Mouse (Mus musculus): ENCODE results near the gene Tbc1d2b.

The Tbc1d2b gene

DNA sequence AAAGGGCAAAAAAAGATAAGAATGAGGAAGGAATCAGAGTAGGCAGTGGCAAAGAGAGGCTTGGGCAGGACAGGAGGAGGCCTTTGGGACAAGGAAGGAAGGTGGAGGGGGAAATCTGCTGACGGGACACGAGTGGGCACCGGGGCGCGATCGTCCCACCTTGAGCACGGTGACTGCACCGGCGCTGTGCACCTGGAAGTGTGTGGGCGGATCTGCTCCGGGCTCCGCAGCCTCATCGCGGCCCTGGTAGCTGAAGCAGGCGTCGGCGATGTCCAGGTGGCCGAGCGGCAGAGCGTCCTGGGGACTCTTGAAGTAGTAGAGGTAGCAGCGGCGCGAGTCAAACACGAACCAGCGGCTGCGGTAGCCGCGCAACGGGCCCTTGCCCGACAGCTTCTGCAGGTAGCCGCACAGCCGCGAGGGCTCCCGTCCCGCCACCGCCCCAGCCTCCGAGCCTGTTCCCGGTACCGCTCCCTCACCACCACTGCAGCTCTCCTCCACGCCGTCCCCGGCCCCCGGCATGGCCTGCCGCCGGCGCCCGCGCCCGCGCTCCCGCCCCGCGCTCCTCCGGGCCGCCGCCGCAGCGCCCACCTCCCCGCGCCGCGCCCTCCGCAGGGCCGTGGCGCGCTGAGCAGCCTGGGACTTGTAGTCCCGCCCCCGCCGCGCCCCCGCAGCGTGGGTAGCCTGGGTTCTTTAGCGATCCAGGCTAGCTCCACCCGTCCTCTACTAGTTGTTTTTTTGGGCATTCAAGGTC lies at the start of gene Tbc1d2b:
TSS of gene Tbc1d2b (minus strand) at position 612 of the 751 bp plus-strand sequence.
- DNase-seq (ENCODE audit: low spot score in 2 of 2), result peak; percentile 65 to 76

DNA sequence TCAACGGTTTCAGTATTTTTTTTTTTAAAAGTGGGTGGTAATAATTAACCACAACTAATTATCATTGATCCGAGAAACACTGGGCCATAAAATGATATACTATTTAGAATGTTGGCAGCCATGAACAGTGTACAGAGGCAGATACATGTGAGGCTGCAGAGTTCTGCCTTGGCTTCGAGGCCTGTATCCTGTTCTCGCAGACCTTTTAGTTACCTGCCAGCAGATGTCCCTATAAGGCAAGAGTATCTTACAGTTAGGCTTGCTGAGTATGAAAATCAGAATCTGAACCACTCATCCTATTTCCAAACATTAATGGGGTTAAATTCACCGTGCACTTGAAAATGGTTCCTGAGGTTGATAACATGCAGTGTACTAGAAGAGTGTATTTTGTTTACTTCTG lies 45.7 kb upstream of the Tbc1d2b start:
- no peak for DNase-seq (ENCODE audit: low spot score in 2 of 2)

- no peak for DNase-seq (ENCODE audit: low spot score in 2 of 2)
Measured at GRCm38 (mm10) chr9:90315662-90316061, 45.1 kb upstream of the Tbc1d2b start.

DNA sequence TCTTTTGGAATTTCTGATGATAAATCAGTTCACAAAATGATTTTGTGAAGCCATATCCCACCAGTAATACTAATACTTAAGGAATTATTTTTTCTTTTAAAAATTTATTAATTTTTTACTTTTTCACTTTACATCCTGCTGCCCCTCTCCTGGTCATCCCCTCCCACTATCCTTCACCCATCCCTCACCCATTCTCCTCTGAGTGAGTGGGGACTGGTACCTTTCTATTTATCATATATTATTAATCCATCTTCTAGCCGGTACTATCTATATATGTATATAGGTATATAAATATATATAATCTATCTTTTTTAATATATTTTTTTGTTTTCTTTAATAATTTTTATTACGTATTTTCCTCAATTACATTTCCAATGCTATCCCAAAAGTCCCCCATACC lies 33.6 kb upstream of the Tbc1d2b start:
- DNase-seq (ENCODE audit: low spot score in 2 of 2), result no peak

DNA sequence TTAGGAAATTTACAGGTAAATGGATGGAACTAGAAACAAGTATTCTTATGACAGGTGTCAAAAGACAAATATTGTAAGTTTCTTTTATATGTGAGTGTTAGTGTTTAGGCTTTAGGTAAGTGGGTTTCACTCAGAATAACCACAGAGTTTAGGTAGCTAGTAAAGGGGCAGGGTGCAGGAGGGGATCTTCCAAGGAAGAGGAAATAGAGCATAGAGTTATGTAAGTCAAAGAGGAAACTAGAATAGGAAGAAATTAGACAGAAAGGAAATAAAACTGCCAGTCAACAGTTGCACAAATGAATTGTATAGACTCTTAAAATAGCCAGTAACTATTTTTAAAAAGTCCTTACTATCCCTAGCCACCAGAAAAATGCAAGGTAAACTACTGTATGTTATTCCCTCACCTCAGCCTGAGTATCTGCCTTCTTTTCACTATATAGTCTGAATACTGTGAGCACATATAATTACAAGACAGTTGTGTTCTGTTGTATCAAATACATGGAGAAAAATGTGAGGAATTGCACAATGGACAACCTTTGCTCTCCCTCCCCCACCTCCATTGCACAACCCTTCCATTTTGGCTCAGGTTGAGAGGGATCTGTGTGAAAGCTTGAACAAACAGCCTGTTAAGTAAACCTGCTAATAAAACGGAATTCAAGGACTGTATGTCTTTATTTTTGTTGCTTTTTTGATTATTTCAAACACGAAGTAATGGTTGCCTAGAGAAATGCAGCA lies 32.7 kb upstream of the Tbc1d2b start:
- peak in 1 of 2 experiments; percentile 39 for DNase-seq (ENCODE audit: low spot score in 2 of 2)

- no peak for DNase-seq (ENCODE audit: low spot score in 2 of 2)
Measured at GRCm38 (mm10) chr9:90302670-90303069, 32.1 kb upstream of the Tbc1d2b start.

DNA sequence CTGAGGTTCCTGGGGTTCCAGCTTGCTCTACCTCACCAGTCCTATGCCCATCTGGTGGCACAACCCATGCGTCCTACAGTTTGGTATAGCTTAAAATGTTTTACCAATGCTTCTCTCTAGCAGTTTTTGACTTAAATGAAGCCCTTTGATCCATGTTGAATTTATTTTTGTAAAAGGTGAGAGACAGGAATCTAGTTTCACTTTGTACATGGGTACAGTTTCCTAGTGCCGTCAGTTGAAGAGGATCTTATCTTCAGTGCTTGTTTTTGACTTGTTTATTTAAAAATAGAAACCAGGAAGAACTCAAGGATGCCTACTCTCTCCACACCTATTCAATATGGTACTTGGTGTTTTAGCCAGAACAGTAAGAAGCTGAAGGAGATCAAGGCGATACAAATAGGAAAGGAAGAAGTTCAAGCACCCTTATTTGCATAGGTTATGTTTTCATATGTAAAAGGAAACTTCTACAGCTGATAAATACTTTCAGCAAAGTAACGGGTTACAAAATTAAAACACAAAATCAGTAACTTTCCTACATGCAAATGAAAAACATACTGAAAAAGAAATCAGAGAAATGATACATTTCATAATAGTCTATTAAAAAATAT lies 30.6 kb upstream of the Tbc1d2b start:
- DNase-seq (ENCODE audit: low spot score in 2 of 2), result no peak

DNA sequence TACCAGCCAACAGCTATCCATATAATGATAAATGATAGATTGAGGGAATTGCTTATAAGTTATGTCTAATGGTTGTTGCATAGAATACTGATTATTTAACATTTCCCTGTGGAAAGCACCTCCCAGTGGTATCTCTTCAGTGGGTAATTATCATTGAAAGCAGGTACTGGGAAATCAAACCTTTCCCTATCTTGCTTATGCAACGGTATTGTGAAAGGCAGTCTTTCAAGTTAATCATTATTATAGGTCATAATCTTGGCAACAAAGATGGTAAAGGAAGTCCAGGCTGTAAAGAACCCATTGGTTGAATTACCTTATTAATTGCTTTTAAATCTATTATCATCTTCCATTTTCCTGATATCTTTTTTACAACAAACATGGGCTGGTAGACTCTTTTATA lies 27.0 kb upstream of the Tbc1d2b start:
- no peak for DNase-seq (ENCODE audit: low spot score in 2 of 2)

DNA sequence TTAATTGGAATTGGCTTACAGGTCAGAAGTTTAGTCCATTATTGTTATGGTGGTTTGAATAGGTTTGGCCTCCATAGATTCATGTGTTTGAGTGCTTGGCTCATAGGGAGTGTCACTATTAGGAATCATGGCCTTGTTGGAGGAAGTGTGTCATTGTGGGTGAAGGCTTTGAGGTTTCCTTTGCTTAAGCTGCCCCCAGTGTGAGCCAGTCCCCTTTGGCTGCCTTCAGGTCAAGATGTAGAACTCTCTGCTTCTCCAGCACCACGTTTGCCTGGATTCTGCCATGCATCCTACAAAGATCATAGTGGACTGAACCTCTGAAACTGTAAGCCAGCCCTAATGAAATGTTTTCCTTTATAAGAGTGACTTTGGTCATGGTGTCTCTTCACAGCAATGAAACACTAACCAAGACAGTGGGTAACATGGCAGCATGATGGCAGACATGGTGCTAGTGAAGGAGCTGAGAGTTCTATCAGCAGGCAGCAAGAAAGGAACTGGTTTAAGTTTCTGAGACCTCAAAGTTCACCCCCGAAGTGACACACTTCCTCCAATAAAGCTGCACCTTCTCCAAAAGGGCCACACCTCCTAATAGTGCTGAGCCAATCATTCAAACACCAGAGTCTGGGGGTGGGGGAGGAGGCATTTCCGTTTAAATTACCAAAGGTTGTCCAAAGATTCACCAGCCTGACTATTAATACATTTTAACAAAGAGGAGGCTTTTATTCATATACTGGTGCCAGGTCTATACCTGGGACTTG lies 23.2 kb upstream of the Tbc1d2b start:
- no peak for DNase-seq (ENCODE audit: low spot score in 2 of 2)

GRCm38 (mm10) chr9:90278397-90278796 lies 7.8 kb upstream of the Tbc1d2b start:
- DNase-seq (ENCODE audit: low spot score in 2 of 2), result no peak

GRCm38 (mm10) chr9:90277884-90278283 lies 7.3 kb upstream of the Tbc1d2b start:
- DNase-seq (ENCODE audit: low spot score in 2 of 2), result no peak

GRCm38 (mm10) chr9:90276779-90277178 lies 6.2 kb upstream of the Tbc1d2b start:
- DNase-seq (ENCODE audit: low spot score in 2 of 2), result no peak

DNA sequence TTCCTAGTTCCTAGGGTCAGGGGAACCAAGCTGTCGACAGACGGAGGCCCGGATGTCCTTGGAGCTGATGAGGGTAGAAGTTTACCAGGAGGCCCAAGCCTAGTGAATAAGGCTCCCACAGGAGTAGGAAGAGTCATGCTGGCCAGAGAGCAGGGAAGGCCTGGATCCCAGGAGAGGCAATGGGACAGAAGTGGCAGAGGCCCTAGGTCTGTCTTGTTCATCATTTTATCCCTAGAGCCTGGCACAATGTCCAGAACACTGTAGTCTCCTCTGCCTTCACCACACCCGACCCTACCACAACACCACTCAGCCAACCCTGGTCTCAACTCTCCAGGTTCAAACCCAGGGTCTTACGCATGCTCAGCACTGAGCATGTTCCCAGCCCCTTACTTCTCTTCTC lies 5.3 kb upstream of the Tbc1d2b start:
- no peak for DNase-seq (ENCODE audit: low spot score in 2 of 2)

- no peak for DNase-seq (ENCODE audit: low spot score in 2 of 2)
Measured at GRCm38 (mm10) chr9:90275500-90275899, 4.9 kb upstream of the Tbc1d2b start.

- no peak for DNase-seq (ENCODE audit: low spot score in 2 of 2)
Measured at GRCm38 (mm10) chr9:90274516-90274915, 3.9 kb upstream of the Tbc1d2b start.

DNA sequence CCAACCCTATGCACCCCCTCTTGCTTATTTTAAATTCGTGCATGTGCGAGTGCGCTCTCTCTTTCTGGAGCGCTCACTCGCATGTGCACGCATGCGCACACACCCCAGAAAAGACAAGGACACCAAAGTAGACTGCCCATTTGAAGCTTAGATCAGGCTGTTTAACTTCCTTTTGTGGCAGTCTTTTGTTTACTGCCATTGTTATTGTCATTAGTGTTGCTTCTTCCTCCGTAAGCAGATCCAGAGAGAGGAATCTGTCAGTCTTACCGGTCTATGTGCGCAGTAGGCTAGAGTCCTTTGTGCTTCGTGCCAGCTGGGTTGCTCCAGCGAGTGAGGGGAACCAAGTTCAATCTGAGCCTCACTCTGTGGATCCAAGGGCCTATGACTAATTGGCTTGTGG lies 1.7 kb upstream of the Tbc1d2b start:
- no peak for DNase-seq (ENCODE audit: low spot score in 2 of 2)

DNA sequence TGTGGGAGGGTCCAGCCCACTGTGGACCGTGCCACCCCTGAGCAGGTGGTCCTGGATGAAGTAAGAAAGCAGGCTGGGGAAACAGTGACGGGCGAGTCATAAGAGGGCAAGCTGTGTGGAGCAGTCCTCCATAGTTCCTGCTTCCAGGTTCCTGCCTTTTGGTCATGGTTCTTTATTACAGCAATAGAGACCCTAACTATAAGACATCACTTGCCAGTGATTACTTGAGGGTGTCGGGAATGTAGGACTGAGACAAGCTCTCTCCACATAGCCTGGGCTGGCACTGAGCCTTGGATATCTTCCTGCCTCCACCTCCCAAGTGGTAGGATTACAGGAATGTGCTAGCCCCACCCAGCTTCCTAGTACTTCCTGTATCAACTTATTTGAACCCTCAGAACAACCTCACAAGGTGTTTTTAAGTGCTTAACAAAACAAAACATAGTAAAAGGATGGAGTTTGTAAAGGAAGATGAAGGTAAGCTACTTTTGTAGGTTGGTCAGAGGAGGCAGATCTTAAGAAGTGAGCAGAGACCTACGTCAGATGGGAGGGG lies 1.0 kb upstream of the Tbc1d2b start:
- no peak for DNase-seq (ENCODE audit: low spot score in 2 of 2)

GRCm38 (mm10) chr9:90270944-90271295 lies 316 bp upstream of the Tbc1d2b start:
- no peak for DNase-seq (ENCODE audit: low spot score in 2 of 2)

DNA sequence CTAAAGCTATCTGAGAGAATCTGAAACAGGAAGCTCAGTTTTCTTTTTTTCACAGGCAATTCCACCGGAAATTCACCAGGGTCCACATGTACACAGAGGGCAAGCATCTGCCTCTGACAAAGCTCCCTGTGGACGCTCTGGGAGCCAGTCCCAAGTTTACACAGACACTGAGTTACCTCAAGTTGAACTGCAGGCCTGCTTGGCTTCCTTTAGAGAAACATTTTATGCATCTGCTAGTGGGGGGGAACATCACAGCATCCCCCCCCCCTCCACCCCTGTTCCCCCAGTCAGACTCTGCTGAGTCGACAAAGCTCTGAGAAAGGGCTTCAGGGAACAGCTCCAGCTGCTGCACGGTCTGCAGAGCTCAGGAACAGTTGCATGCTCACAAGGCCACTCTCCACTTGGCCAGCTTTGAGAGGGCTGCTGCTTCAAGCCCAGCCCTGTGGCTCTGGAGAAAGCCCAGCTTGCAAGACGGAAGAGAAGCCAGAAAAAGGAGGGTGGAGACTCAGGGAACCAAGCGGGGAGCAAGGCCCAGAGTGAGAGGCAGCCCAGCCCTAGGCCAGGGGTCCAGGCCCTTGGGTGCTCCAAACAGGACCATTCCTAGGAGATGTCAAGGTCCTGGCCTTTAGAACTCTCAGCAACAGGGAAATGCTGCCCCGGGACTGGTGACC lies 1.5 kb downstream of the Tbc1d2b start:
- DNase-seq (ENCODE audit: low spot score in 2 of 2), result peak; percentile 55 to 78

DNA sequence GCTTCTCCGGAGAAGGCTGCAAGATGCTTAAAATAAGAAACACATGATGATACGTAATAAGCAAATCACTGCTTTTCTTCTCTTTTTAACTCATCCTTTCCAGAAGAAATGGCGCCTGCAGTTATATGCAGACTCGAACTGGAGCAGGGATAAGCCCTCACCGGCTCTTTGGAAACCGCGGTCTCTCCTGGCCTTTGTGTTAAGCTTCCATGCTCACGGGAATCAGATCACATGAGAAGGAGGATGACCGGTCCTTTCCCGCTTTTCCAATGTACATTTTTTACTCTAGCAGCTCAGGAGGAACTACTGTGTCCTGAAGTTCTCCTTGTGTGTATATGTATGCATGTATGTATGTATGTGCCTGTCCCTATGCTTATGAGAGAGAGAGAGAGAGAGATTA lies 3.7 kb downstream of the Tbc1d2b start:
- DNase-seq (ENCODE audit: low spot score in 2 of 2), result peak in 1 of 2 experiments; percentile 0

GRCm38 (mm10) chr9:90266059-90266458 lies 4.5 kb downstream of the Tbc1d2b start:
- DNase-seq (ENCODE audit: low spot score in 2 of 2), result no peak
